Mouse (Mus musculus) forelimb bud, embryonic 11.5 days (tissue): ENCODE measurements around the gene Bglap2.
"Not testable (repeated sequence)": the region's sequence is repeated elsewhere in the genome, so short reads cannot be mapped to it uniquely, and the experiment has no call there.

Source experiments
- DNase-seq: peaks from one replicate; pipeline ENCODE4 v3.0.0-alpha.2; 2012; ENCODE audit warnings: low read depth, low spot score

Bglap2 gene

DNA sequence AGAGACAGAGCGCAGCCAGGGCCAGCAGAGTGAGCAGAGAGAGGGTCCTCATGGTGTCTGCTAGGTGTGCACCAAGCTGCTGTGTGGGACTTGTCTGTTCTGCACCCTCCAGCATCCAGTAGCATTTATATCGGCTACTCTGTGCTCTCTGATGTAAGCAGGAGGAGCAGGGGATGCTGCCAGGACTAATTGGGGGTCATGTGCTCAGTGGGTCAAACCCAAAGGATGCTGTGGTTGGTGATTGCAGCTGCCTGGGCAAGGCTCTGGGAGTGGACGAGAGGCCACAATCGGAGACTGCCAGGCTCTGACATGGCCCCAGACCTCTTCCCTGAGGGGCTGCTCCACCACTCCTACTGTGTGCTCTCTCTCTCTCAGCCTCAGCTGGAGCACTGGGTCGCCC lies at the start of gene Bglap2:
Bglap2 (minus strand) TSS at position 101 of the 400 bp plus-strand sequence.
- not testable (repeated sequence) for DNase-seq

DNA sequence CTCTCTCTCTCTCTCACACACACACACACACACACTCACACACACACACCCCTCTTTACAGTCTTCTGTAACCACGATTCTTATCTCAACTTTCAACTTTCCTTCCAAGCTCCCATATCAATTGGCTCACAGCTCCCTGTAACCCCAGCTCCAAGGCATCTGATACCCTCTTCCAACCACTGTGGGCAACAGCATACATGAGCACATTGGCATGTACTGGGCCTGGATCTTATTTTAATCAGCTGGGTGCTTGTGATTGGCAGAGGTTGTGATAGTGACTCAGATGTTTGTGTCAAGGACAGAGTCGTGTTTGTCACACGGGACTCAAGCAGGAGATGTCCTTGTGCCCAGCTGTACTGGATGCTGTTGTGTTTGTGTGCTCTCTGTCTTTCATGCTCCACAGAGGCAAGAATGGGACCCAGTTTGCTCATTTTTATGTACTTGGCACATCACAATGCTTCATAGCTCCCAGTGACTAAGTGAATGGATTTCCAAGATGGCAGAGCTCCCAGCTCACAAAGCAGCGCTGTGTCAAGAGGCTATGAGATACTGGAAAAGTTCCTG lies 48.9 kb upstream of the Bglap2 start:
- no peak for DNase-seq

DNA sequence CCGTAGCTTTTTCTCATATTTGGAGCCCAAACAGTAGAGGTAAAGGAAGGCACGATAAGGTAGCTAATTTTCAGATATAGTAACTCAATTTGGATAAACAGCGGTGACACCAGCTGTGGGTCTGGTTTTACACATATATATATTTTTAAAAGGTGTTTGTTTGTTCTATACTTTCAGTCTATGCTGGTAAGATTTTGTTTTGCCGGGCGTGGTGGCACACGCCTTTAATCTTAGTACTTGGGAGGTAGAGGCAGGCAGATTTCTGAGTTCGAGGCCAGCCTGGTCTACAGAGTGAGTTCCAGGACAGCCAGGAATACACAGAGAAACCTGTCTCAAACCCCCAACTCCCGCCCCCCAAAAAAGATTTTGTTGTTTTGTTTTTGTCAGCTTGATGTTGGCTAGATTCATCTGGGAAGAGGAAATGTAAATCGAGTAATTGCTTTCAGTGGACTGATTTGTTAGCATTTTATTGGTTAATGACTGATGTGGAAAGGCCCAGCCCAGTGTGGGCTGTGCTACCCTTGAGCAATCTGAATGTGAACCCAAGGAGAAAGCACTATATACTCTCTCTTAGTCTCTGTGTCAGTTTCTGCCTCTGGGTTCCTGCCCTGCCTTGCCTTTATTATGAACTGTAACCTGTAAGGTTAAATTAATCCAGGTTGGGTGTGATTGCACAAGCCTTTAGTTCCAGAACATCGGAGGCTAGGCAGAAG lies 47.4 kb upstream of the Bglap2 start:
- DNase-seq: no peak

DNA sequence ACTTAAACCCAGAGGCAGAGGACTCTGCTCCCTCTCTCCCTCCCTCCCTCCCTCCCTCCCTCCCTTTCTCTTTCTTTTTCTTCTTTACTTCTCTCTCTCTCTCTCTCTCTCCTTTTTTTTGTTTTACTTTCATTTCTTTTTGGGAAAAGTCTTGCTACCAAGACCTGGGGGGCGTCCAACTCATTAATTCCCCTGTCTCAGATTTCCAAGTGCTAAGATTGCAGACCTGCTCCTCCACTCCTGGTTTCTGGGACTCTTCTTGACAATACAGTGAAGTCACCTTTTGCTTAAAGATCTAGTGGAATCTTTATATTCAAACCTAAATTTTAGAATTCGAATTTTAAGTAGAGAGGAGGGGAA lies 46.8 kb upstream of the Bglap2 start:
- DNase-seq: no peak

DNA sequence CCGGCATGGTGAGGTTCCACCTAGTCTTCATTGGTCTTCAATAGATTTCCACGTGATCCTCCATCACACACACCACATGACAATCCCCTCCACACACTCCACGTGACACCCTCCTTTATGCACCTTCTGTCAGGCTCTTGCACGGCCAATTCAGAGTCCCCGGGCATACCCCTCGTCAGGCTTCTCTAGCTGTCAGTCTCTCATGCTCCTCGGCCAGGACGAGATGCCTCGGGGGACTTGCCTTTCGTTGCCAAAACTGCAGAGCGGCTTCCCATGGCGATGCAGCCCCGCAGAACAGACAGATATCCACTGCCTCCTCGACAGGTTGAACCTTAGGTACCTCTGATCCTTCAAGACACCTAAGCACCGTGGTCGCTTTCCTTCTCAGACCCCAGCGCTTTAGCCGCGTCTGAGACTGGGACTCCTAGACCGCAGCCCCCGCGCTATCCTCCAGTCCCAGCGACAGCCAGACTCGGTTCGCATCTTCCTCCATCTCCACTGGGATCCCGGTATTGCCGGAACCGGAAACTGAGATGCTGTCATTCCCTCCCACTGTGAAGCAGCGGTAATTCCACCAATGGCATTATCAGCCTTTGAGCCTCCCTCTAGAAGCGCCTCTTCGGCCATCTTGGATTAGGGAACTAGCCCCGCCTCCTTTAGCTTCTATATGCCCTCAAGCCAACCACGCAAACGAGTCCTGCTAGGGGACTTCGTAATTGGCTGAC lies 46.3 kb upstream of the Bglap2 start, which contains the start of gene Slc25a44:
Slc25a44 (minus strand) TSS at position 535 of the 725 bp plus-strand sequence.
- DNase-seq: peak; percentile 97

DNA sequence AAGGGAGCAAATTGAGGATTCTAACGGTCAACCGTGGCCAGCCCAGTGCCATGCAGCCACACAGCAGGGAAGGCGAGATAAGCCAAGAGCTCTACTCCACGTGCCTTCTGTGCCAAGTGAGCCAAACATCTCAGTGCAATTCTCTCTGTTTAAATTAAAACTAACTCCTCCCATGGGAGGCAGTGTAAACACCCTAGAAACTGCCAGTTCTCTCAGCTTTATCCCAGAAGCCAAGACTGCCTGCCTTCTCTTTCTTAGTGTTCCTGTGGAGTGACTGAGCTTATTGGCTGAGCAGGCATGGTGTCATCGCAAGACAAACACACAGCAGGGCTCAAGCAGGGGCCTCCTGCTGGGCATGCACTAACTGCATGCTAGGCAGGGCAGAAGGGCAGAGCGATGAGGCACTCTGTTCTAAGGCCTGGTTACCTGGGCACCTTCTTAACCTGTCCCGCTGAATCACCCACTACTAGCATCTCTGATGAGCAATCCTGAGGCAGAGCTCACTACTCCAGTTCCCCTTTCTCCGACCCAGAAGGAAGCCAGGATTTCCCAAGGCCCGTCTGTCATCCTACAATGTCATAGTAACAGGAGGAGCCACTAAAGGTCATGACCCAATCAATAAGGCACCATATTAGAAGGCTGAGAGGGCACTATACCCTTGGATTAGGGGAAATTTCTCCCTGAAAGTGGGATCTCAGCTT lies 43.7 kb upstream of the Bglap2 start:
- DNase-seq: no peak

DNA sequence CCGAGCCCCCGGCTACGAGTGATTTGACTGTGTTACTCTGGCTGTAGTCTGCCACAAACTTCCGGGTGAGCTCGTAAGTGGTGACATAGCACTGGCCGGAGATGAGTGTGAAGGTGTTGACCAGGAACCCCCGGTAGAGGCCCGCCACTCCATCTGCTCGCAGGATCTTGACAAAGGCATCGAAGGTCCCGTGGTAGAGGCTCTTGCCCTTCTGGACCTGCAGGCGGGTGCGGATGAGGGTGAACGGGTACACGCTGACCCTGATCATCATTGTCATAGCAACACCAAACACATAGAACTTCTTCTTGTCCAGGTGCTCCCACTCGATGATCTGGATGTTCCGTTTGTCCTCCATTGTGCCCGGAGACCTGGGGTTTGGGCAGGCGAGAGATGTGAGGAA lies 42.3 kb upstream of the Bglap2 start:
- no peak for DNase-seq

DNA sequence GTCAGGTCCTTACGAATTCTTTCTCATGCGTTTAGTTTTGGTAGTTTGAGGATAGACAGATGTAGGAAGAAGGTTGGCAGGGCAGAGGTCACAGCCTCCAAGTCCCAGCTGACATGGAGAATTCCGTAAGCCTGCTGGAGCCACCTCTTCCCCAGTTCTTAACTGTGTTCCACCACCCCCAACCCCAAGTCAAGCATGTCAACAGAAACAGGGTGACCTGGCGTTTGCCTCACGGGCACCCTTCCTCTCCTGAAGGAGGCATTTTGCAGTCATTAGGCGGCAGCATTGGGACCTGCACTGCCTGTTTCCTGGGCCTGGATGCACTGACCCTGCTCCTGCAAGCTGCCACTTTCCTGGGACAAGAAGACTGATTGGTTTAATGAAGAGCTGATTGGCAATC lies 39.5 kb upstream of the Bglap2 start:
- no peak for DNase-seq

GRCm38 (mm10) chr3:88415668-88416067 lies 37.2 kb upstream of the Bglap2 start:
- DNase-seq: no peak

- no peak for DNase-seq
Measured at GRCm38 (mm10) chr3:88412636-88413035, 34.1 kb upstream of the Bglap2 start.

DNA sequence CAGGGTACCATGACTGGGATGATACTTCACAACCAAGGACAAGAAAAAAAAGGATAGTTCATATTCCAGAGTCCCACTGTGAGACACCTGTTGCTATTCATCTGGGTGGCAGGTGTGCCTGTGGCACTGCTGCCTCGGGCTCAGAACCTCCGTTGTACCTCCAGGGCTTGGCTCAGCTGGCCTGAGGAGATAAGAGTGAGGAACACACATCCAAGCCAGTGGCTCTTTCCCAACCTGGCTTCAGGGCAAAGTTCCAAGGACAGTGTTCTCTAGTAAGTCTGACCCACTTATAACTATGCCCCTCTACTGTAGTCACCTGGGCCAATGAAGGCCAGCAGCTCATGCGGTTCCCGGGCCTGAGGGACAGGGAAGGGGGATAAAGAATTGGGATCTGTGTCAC lies 33.2 kb upstream of the Bglap2 start:
- no peak for DNase-seq

- no peak for DNase-seq
Measured at GRCm38 (mm10) chr3:88410645-88411031, 32.1 kb upstream of the Bglap2 start.

DNA sequence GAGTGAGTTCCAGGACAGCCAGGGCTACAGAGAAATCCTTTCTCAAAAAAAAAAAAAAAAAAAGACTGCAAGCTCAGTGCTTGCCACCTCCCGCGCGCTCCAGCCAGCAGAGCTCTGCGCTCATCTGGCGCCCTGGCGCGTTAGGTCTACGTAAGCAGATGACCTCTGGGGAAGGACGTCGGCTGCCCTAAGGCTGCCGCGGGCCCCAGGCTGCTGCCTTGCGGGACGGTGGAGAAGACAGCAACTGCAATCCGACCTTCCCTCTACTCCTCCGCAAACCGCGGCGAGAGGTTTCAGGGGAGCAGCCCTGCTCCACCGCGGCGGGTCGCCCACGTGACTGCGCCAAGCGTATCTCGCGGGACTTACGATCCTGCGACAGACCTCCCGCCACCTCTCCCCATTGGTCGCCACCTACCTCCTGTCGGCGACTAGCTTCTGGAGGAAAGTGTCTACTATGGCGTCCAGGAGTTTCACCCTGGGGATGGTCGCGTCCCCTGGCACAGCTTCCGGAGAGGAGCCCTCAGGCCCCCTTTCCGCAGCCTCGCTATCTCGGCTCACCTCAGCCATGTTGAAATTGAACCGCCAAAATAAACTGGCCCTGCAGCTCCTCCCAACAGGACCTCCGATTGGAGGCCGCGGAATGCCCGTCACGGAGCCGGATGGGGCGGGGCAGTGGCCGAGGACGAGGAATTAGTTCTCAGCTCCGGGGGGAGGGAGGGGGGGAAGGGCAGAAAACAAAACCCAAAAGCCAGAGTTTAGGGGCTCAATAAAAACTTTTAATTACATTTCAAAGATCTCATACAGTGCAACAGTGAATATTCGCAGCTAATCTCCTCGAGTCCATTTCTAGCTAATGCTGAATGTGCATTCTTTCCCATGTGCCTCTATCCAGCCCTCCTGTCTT lies 31.5 kb upstream of the Bglap2 start, which contains the start of gene Pmf1:
Pmf1 (minus strand) TSS at position 591 of the 904 bp plus-strand sequence.
- peak; percentile 92 for DNase-seq

DNA sequence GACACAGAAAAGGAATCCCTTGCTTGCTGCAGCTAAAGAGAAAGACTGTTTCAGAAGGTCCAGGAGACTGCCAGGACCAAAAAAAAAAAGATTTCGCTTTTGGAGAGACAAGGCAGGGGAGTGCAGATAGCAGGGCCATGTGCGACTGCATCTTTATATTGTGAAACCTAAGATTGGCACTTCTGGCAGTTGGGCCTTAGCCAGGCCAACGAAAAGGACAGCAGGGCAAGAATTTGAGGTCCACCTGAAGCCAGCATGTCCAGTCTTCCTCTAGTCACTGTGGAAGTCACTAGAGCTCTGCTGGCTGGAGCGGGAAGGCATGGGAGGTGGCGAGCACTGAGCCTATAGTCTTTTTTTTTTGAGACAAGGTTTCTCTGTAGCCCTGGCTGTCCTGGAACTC lies 30.5 kb upstream of the Bglap2 start:
- no peak for DNase-seq

DNA sequence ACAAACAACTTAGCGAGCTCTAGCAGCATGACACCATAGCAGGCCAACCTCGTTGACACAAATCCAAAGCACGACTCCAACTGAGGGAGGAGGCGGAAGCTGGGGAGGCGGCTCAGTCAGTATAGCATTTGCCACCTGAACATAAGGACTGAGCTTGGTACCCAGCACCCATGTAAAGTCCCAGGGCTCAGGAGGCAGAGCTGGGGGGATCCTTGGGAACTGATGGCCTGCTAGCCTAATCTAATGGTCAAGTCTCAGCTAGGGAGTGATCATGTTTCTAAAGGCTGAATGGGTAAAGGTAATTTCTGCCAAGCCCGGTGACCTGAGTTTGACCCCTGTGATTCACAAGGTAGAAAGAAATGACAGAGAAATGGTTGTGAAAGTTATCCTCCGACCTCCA lies 29.0 kb upstream of the Bglap2 start:
- DNase-seq: no peak

GRCm38 (mm10) chr3:88407090-88407489 lies 28.6 kb upstream of the Bglap2 start:
- peak; percentile 89 for DNase-seq

- DNase-seq: no peak
Measured at GRCm38 (mm10) chr3:88403522-88404230, 25.2 kb upstream of the Bglap2 start.

DNA sequence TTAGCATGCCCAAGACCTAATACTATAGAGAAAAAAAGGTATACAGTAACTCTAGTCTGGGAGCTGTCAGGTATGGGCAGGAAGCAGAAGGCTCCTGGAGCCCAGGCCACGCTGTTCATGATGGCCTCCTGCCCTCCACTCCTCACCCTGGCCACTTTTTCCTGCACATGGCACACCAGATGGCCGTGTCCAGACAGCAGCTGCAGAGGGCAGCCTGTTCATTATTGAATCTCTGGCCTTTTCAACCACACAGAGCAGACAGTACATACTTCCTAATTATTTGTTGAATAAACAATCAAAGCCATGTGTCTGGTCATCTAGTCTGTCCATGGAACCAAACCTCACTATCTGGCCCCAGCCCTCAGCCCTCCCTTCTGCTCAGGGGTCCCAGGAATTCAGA lies 20.2 kb upstream of the Bglap2 start:
- DNase-seq: no peak

- DNase-seq: no peak
Measured at GRCm38 (mm10) chr3:88395742-88396141, 17.2 kb upstream of the Bglap2 start.

DNA sequence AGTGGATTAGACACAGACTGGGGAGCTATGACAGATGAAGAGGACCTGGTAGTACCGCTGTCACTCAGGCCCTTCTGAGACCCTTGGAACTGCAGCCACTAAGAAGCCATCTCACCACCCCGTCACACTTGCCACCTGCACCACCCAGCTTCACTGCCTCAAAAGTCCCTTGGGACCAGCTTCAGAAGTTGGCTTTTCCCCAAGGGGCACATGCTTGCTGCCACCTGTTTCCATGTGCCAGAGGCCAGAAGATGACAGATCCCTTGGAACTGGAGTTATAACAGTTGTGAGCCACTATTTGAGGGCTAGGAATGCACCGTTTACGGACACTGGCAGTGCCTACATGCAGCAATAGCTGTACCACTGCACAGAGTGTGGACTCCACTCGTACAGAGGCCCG lies 16.8 kb upstream of the Bglap2 start:
- DNase-seq: no peak
